ENCODE assay signal across 15 mouse cellular contexts in the genomic region with DNA sequence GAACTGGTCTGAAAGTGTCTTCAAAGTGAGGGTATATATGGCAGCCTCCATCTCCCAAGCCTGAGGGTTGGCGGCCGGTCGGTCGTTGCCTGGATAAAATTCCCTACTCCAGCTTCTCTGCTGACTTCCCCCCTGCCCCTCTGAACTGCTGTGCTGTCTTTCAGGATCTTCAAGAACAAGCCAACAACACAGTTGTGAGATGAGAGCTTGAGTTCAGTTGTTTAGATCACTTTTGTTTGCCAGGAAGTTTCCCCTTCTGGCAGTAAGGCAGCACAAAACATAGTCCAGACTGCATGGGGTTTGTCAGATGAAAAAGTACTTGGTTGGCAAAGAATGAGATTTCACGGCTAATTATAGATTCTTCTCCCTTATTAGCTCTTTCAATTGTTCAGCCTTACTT.
A peak's percentile ranks its signal among the peaks of the same experiment; 100 is the strongest.
DNase-seq lines count a peak whose midpoint lies in the region; ATAC-seq and TF ChIP-seq lines count a peak whose summit lies in the region.
"Had no signal": no experiment of that assay in that cellular context is flagged by ENCODE, and none has a peak within 500 bp of the region (broad histone marks: within the 10 kb centered on the region; RNA-seq: fewer than 3 reads in every experiment).

No protein-coding gene starts in this region.

- H3K27ac ChIP-seq in kidney, embryonic 15.5 days: peak overlapping the region; percentile 48
- peak overlapping the region; percentile 72; the same call in 1 of the 2 replicates for H3K27ac ChIP-seq in embryonic facial prominence, embryonic 15.5 days (replicated peaks)
- peak overlapping the region; percentile 61 for H3K27ac ChIP-seq in intestine, embryonic 15.5 days
- H3K27ac ChIP-seq: forebrain, embryonic 15.5 days; macrophage had no signal

- no peaks in the 10 kb centered on the region for H3K9me3 ChIP-seq in kidney, embryonic 15.5 days (replicated peaks)
- no peaks in the 10 kb centered on the region for H3K9me3 ChIP-seq in embryonic facial prominence, embryonic 15.5 days (replicated peaks)
- no peaks in the 10 kb centered on the region for H3K9me3 ChIP-seq in intestine, embryonic 15.5 days
- H3K9me3 ChIP-seq: forebrain, embryonic 15.5 days had no signal

- no peak for TF ChIP-seq POLR2A in brain, embryonic 14.5 days (IDR thresholded peaks at IDR 0.05; ENCODE audit: borderline replicate concordance, extremely low read depth, insufficient read depth, insufficient read length, poor library complexity, severe bottlenecking)

- H3K4me1 ChIP-seq in kidney, embryonic 15.5 days: peaks cover 13% of the 10 kb centered on the region
- H3K4me1 ChIP-seq in embryonic facial prominence, embryonic 15.5 days: 0 out of 2 replicates have a peak, but pooled peaks cover 4% of the 10 kb centered on the region
- no peaks in the 10 kb centered on the region for H3K4me1 ChIP-seq in intestine, embryonic 15.5 days (replicated peaks)
- H3K4me1 ChIP-seq: forebrain, embryonic 15.5 days had no signal

- H3K4me3 ChIP-seq in kidney, embryonic 15.5 days (replicated peaks): no peak overlapping the region
- no peak overlapping the region for H3K4me3 ChIP-seq in embryonic facial prominence, embryonic 15.5 days (replicated peaks)
- no peak overlapping the region for H3K4me3 ChIP-seq in intestine, embryonic 15.5 days (replicated peaks)
- H3K4me3 ChIP-seq: forebrain, embryonic 15.5 days had no signal

- TF ChIP-seq CTCF in brain, embryonic 14.5 days (IDR thresholded peaks at IDR 0.05; ENCODE audit: borderline replicate concordance, extremely low read depth, insufficient read depth, insufficient read length): no peak

- no peak overlapping the region for H3K9ac ChIP-seq in kidney, embryonic 15.5 days
- H3K9ac ChIP-seq in embryonic facial prominence, embryonic 15.5 days: no peak overlapping the region
- H3K9ac ChIP-seq in intestine, embryonic 15.5 days: no peak overlapping the region
- H3K9ac ChIP-seq: forebrain, embryonic 15.5 days had no signal

- ATAC-seq in kidney, embryonic 15.5 days (replicated peaks; ENCODE audit: low FRiP score): no peak
- no peak for ATAC-seq in embryonic facial prominence, embryonic 15.5 days (ENCODE audit: insufficient number of reproducible peaks, low FRiP score, low TSS enrichment, low read depth)
- no peak for ATAC-seq in intestine, embryonic 15.5 days
- ATAC-seq: forebrain, embryonic 15.5 days had no signal

- no peaks in the 10 kb centered on the region for H3K27me3 ChIP-seq in kidney, embryonic 15.5 days
- H3K27me3 ChIP-seq in embryonic facial prominence, embryonic 15.5 days: no peaks in the 10 kb centered on the region
- no peaks in the 10 kb centered on the region for H3K27me3 ChIP-seq in intestine, embryonic 15.5 days (replicated peaks)
- H3K27me3 ChIP-seq: CH12.LX; forebrain, embryonic 15.5 days had no signal

- 73% methylated on average over 5 of the region's 5 CpGs for WGBS in kidney, embryonic 15.5 days
- WGBS in embryonic facial prominence, embryonic 15.5 days: 33% methylated on average over 5 of the region's 5 CpGs
- 48% methylated on average over 5 of the region's 5 CpGs for WGBS in intestine, embryonic 15.5 days

- H3K36me3 ChIP-seq in kidney, embryonic 15.5 days: peaks cover 16% of the 10 kb centered on the region
- no peaks in the 10 kb centered on the region for H3K36me3 ChIP-seq in embryonic facial prominence, embryonic 15.5 days
- no peaks in the 10 kb centered on the region for H3K36me3 ChIP-seq in intestine, embryonic 15.5 days
- H3K36me3 ChIP-seq: forebrain, embryonic 15.5 days had no signal

- no peak for DNase-seq in kidney, adult 8-10 months
- peak; percentile 50 for DNase-seq in brain, embryonic 14.5 days (ENCODE audit: low read depth)
- no peak for DNase-seq in left cerebral cortex, adult 18-20 months (ENCODE audit: low spot score in 2 of 2)
- no peak for DNase-seq in cerebellum, postnatal 4 days (ENCODE audit: low spot score in 2 of 2)
- DNase-seq: adrenal gland, postnatal 25 days; cerebellum, adult 2 months; left cerebral cortex, postnatal 4 days; retina, postnatal 1 day; thymus, postnatal 4 days had no signal

- H3K4me2 ChIP-seq in kidney, embryonic 15.5 days: 0 out of 2 replicates have a peak overlapping the region, but pooled peaks have one; percentile 12
- peak overlapping the region; percentile 10; the same call in 1 of the 2 replicates for H3K4me2 ChIP-seq in embryonic facial prominence, embryonic 15.5 days (replicated peaks)
- no peak overlapping the region for H3K4me2 ChIP-seq in intestine, embryonic 15.5 days (replicated peaks)
- H3K4me2 ChIP-seq: forebrain, embryonic 15.5 days had no signal
